Mouse (Mus musculus) splenic B cell, adult 2 months (primary cell): Measurements from ENCODE around the gene Gpn2.

Source experiments
- DNase-seq: peaks from one replicate; pipeline ENCODE4 v3.0.0-alpha.2; 2011; ENCODE audit warnings: low read depth, low spot score
- H3K27me3 ChIP-seq: 2 replicates; pipeline ENCODE4 v1.6.1; 2012; ENCODE audit warnings: mild to moderate bottlenecking, low read length, moderate library complexity, mixed read lengths; ENCODE audit not compliant: control insufficient read depth, poor library complexity, insufficient read depth, severe bottlenecking
- H3K36me3 ChIP-seq: 2 replicates; pipeline ENCODE4 v1.6.1; 2012; ENCODE audit warnings: mild to moderate bottlenecking, low read length, moderate library complexity, mixed read lengths; ENCODE audit not compliant: control insufficient read depth, poor library complexity, insufficient read depth, severe bottlenecking

Gene Gpn2

GRCm38 (mm10) chr4:133569291-133570065 lies 14.7 kb upstream of the Gpn2 start:
- H3K27me3 ChIP-seq: no peaks in the 10 kb centered on the region
- H3K36me3 ChIP-seq: no peaks in the 10 kb centered on the region
- DNase-seq: no peak

GRCm38 (mm10) chr4:133570066-133570466 lies 14.1 kb upstream of the Gpn2 start:
- H3K27me3 ChIP-seq: no peaks in the 10 kb centered on the region
- no peaks in the 10 kb centered on the region for H3K36me3 ChIP-seq
- no peak for DNase-seq

- no peaks in the 10 kb centered on the region for H3K27me3 ChIP-seq
These were observed 9.9 kb upstream of the Gpn2 start, which contains the start of gene Gpatch3 for GRCm38 (mm10) chr4:133574070-133574842. Gene Gpatch3, plus strand, starts transcription at chr4:133574745.

DNA sequence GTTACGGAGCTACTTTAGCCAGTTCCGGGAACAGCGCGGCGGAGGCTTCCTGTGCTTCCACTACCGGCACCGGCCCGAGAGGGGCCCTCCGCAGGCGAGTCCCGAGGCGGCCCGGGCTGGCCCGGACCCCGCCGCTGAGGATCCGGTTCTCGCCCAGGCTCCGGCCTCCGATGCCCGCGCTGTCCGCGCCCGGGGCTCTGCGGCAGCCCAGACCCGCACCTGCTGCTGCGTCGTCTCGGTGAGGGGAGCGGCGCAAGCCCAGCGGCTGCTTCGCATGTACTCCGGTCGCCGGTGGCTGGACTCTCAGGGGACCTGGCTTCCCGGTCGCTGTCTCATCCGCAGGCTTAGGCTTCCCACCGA lies 9.3 kb upstream of the Gpn2 start:
- no peak for DNase-seq
- H3K36me3 ChIP-seq: no peaks in the 10 kb centered on the region; the same call in 1 of the 2 replicates

More at GRCm38 (mm10) chr4:133574070-133574842, 9.9 kb upstream of the Gpn2 start, which contains the start of gene Gpatch3:
- H3K36me3 ChIP-seq: no peaks in the 10 kb centered on the region; the same call in 1 of the 2 replicates
- peak; percentile 94 for DNase-seq

GRCm38 (mm10) chr4:133577983-133578382 lies 6.2 kb upstream of the Gpn2 start:
- DNase-seq: no peak
- H3K36me3 ChIP-seq: peaks cover 3% of the 10 kb centered on the region

More for the DNA sequence above, 9.3 kb upstream of the Gpn2 start:
- no peaks in the 10 kb centered on the region for H3K27me3 ChIP-seq

DNA sequence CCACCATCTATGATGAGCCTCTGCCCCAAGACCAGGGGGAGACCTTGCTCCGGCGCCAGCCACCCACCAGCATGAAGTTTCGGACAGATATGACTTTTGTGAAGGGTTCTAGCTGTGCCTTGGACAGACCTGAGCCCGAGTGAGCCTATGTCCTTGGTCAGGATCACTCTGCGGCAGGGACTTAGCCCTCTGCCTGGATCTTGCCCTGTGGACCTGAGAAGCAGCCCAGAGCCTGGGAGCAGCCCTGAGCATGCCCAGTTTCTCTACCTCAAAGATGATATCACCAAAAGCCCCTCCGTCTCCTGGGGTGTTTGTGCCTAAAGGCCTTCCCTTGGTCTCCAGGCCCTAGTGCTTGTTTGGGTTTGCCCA lies 488 bp upstream of the Gpn2 start:
- Histone ChIP-seq H3K27me3 (no peaks in the 10 kb centered on the region), H3K36me3 (peaks cover 8% of the 10 kb centered on the region)
- no peak for DNase-seq

More at GRCm38 (mm10) chr4:133577983-133578382, 6.2 kb upstream of the Gpn2 start:
- no peaks in the 10 kb centered on the region for H3K27me3 ChIP-seq

DNA sequence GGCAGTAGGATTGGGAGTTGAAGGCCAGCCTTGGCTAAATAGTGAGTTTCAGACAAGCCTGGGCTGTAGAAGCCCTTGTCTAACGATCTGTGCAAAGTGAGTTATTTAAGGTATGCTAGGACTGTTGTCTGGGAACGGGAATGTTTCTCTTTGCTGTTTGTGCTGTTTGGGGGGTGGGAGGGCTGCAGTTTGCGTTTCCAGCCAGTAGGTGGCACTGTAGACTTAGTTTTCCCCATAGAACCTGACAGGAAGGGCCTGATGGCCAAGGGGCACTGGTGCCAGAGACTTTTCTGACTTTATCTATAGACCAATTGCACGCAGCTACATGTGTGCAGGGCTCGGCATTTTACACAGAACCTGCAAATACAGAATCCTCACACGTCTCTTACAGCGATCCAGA lies 8.4 kb downstream of the Gpn2 start:
- DNase-seq: peak; percentile 87
- Histone ChIP-seq H3K27me3 (no peaks in the 10 kb centered on the region), H3K36me3 (peaks cover 8% of the 10 kb centered on the region; the same call in 1 of the 2 replicates)

DNA sequence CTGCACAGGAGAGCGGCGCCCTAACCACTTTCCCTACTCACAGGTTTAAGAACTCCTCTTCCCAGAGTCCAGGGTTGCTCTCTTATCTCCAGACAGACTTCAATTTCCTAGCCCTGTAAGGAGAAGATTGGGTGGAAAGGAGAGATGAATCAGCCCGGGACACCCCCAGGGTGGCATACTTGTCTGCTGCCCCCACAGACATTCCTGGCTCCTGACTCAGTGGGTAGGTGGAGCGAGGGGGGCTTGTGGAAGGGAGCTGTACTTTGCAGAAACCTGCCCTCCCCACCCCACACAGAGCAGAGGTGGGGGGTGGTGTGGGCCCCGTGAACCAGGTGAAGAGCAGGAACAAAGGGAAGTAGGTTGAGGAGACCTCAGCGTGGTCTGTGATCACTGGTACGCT lies 11.4 kb downstream of the Gpn2 start:
- Histone ChIP-seq H3K27me3 (no peaks in the 10 kb centered on the region), H3K36me3 (peaks cover 2% of the 10 kb centered on the region; the same call in 1 of the 2 replicates)
- DNase-seq: no peak

DNA sequence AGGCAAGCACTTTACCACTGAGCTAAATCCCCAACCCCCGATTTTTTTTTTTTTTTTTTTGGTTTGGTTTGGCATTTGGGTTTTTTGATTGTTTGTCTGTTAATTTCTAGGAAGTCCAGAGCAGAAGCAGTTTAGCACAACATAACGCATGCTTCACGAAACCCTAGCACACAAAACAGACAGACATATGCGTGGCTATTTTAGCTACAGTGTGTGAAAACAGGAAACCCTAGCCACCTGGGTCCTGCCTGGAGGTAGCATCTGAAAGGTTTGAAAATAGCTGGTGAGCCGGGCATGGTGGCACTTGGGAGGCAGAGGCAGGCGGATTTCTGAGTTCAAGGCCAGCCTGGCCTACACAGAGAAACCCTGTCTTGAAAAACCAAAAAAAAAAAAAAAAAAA lies 11.9 kb downstream of the Gpn2 start:
- DNase-seq: peak; percentile 44
- Histone ChIP-seq H3K27me3 (no peaks in the 10 kb centered on the region), H3K36me3 (no peaks in the 10 kb centered on the region; the same call in 1 of the 2 replicates)

DNA sequence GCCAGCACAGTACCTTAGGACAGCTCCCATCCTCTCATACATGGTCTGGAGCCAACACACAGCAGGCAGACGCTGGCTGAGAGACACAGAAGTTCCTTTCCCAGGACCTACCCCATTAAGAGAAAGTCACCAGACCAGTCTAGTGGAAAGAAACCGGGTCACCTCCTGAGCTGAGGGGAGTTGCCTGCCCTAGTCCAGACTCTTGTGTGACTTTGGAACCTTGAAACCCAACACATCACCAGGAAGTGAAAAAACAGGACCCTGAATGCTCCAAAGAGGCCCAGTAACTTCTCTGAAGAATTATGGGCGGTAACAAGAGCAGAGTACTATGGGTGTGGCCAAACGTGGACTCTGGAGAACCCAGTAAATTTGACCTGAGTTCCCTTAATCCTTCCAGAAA lies 14.5 kb downstream of the Gpn2 start:
- no peaks in the 10 kb centered on the region; the same call in 1 of the 2 replicates for H3K36me3 ChIP-seq
- no peaks in the 10 kb centered on the region for H3K27me3 ChIP-seq
- DNase-seq: peak; percentile 34

DNA sequence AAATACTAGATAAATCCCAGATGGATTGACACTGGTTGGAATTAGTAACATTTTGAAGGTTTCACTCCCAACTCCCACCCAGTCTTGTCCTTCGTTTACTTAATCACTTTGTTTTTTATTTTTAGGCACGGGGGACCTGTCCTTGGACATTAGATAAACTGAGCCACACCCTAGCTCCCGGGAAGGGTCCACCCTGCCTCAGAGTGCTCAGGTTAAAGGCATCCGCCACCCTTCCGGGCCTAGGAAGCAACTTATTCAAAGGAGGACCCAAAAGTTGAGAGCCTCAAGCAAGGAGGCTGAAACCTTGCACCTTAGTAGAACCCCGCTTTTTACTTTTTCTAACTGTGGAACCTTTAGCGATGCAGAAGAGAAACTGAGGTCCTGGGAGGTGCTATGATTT lies 15.0 kb downstream of the Gpn2 start:
- no peak for DNase-seq
- peaks cover 4% of the 10 kb centered on the region; the same call in 1 of the 2 replicates for H3K36me3 ChIP-seq
- no peaks in the 10 kb centered on the region for H3K27me3 ChIP-seq

GRCm38 (mm10) chr4:133599571-133600073 lies 15.5 kb downstream of the Gpn2 start:
- no peaks in the 10 kb centered on the region for H3K27me3 ChIP-seq
- H3K36me3 ChIP-seq: peaks cover 4% of the 10 kb centered on the region; the same call in 1 of the 2 replicates
- peak; percentile 87 for DNase-seq

GRCm38 (mm10) chr4:133600306-133600705 lies 16.1 kb downstream of the Gpn2 start:
- peak; percentile 46 for DNase-seq
- Histone ChIP-seq H3K36me3 (peaks cover 4% of the 10 kb centered on the region; the same call in 1 of the 2 replicates), H3K27me3 (no peaks in the 10 kb centered on the region)

- Histone ChIP-seq H3K27me3 (no peaks in the 10 kb centered on the region), H3K36me3 (peaks cover 15% of the 10 kb centered on the region)
- DNase-seq: peak; percentile 83
These were observed 17.6 kb downstream of the Gpn2 start, which contains the start of gene Sfn for GRCm38 (mm10) chr4:133601721-133602218. Gene Sfn, minus strand, starts transcription at chr4:133602168.
